Mouse (Mus musculus): ENCODE measurements around the gene Pclo.

- no peak for TF ChIP-seq CTCF (IDR thresholded peaks at IDR 0.05; ENCODE audit: extremely low read depth, insufficient read depth, insufficient read length, insufficient replicate concordance)
- no peak for TF ChIP-seq POLR2A (IDR thresholded peaks at IDR 0.05; ENCODE audit: low read depth, low read length)
Measured at GRCm38 (mm10) chr5:14662180-14662579, 147.5 kb downstream of the Pclo start.

Data from spleen, adult 2 months (tissue).